8 mouse cellular contexts compared by ENCODE assay signal in genomic region chr10:75643741-75644343, GRCm38 (mm10). TPM values are rescaled to one million over a fixed set of nuclear protein-coding genes. Genes with fewer than 3 reads are reported as not detected.
A peak's percentile ranks its signal among the peaks of the same experiment; 100 is the strongest.
DNase-seq lines count a peak whose midpoint lies in the region; ATAC-seq and TF ChIP-seq lines count a peak whose summit lies in the region.

Gene Susd2, minus strand, starts transcription at chr10:75644008.

- dilution Hi-C loops in CH12.LX (cut with MboI; ENCODE audit: extremely low pct_ligation_motif_present, extremely low pct_unique_long_range_greater_than_20kb, low sequenced_read_pairs), result no loop called here

- no peak for TF ChIP-seq CTCF in CH12.LX (conservative IDR thresholded peaks at IDR 0.05 in 1 of 2, IDR thresholded peaks at IDR 0.05 in 1 of 2; ENCODE audit: low read depth in 2 of 2, low read length in 2 of 2)

- no peaks in the 10 kb centered on the region for H3K9me3 ChIP-seq in CH12.LX (replicated peaks; ENCODE audit: low read length)
- H3K9me3 ChIP-seq in hindbrain, embryonic 11.5 days (ENCODE audit: control insufficient read depth, low read length), result no peaks in the 10 kb centered on the region
- no peaks in the 10 kb centered on the region for H3K9me3 ChIP-seq in limb, embryonic 12.5 days
- no peaks in the 10 kb centered on the region for H3K9me3 ChIP-seq in midbrain, embryonic 13.5 days

- no peak for TF ChIP-seq POLR2A in CH12.LX (IDR thresholded peaks at IDR 0.05; ENCODE audit: low read depth, low read length)

- H3K4me1 ChIP-seq in CH12.LX (ENCODE audit: control insufficient read depth in 1 of 2, insufficient read depth in 2 of 2), result peaks cover 24 to 40% of the 10 kb centered on the region in 2 experiments
- peaks cover 7% of the 10 kb centered on the region for H3K4me1 ChIP-seq in hindbrain, embryonic 11.5 days (replicated peaks; ENCODE audit: control insufficient read depth, insufficient read depth, low read length)
- peaks cover 12% of the 10 kb centered on the region for H3K4me1 ChIP-seq in limb, embryonic 12.5 days (replicated peaks)
- H3K4me1 ChIP-seq in midbrain, embryonic 13.5 days (replicated peaks), result peaks cover 19% of the 10 kb centered on the region

- no peak within 1 kb of the TSS for H3K4me2 ChIP-seq in CH12.LX (ENCODE audit: insufficient read depth, low read depth, poor library complexity, severe bottlenecking)
- no peak within 1 kb of the TSS for H3K4me2 ChIP-seq in hindbrain, embryonic 11.5 days (replicated peaks; ENCODE audit: low read depth, low read length)
- peak within 1 kb of the TSS; percentile 48 for H3K4me2 ChIP-seq in limb, embryonic 12.5 days
- peak within 1 kb of the TSS; percentile 33 for H3K4me2 ChIP-seq in midbrain, embryonic 13.5 days (replicated peaks)

- in situ Hi-C loops in CH12.LX (cut with MboI; ENCODE audit: low pct_ligation_motif_present, low pct_unique_long_range_greater_than_20kb, low sequenced_read_pairs), result no loop called here

- H3K4me3 ChIP-seq in CH12.LX (replicated peaks in 1 of 3; ENCODE audit: low read depth in 2 of 3, low read length in 2 of 3, poor library complexity in 1 of 3), result no peak within 1 kb of the TSS
- H3K4me3 ChIP-seq in hindbrain, embryonic 11.5 days (ENCODE audit: low read depth, low read length), result no peak within 1 kb of the TSS
- H3K4me3 ChIP-seq in limb, embryonic 12.5 days (replicated peaks), result peak within 1 kb of the TSS; percentile 8; the same call in 1 of the 2 replicates
- H3K4me3 ChIP-seq in midbrain, embryonic 13.5 days (replicated peaks), result no peak within 1 kb of the TSS

- H3K27ac ChIP-seq in CH12.LX (ENCODE audit: insufficient read depth, low read depth), result no peak within 1 kb of the TSS
- H3K27ac ChIP-seq in hindbrain, embryonic 11.5 days (ENCODE audit: low read depth, low read length), result 0 out of 2 replicates have a peak within 1 kb of the TSS, but pooled peaks have one; percentile 24
- H3K27ac ChIP-seq in limb, embryonic 12.5 days, result peak within 1 kb of the TSS; percentile 66
- H3K27ac ChIP-seq in midbrain, embryonic 13.5 days, result peak within 1 kb of the TSS; percentile 47; the same call in 1 of the 2 replicates

- H3K79me2 ChIP-seq in CH12.LX (replicated peaks; ENCODE audit: control insufficient read depth, extremely low read depth, insufficient read depth, poor library complexity, severe bottlenecking), result no peaks in the 10 kb centered on the region

- no peaks in the 10 kb centered on the region for H3K27me3 ChIP-seq in CH12.LX (replicated peaks)
- no peaks in the 10 kb centered on the region for H3K27me3 ChIP-seq in hindbrain, embryonic 11.5 days (ENCODE audit: control insufficient read depth, insufficient read depth, low read length)
- no peaks in the 10 kb centered on the region for H3K27me3 ChIP-seq in limb, embryonic 12.5 days
- no peaks in the 10 kb centered on the region for H3K27me3 ChIP-seq in midbrain, embryonic 13.5 days

- H3K9ac ChIP-seq in CH12.LX (ENCODE audit: insufficient read depth, low read depth), result no peak within 1 kb of the TSS
- H3K9ac ChIP-seq in hindbrain, embryonic 11.5 days (ENCODE audit: low read depth, low read length), result 0 out of 2 replicates have a peak within 1 kb of the TSS, but pooled peaks have one; percentile 11
- peak within 1 kb of the TSS; percentile 40 for H3K9ac ChIP-seq in limb, embryonic 12.5 days (replicated peaks)
- H3K9ac ChIP-seq in midbrain, embryonic 13.5 days (replicated peaks), result 0 out of 2 replicates have a peak within 1 kb of the TSS, but pooled peaks have one; percentile 39

- H3K36me3 ChIP-seq in CH12.LX (replicated peaks in 1 of 2; ENCODE audit: control insufficient read depth in 1 of 2, insufficient read depth in 1 of 2, low read length in 1 of 2), result peaks cover 36 to 65% of the 10 kb centered on the region in 2 experiments
- H3K36me3 ChIP-seq in hindbrain, embryonic 11.5 days (ENCODE audit: control insufficient read depth, insufficient read depth, low read length), result no peaks in the 10 kb centered on the region
- H3K36me3 ChIP-seq in limb, embryonic 12.5 days, result peaks cover 33% of the 10 kb centered on the region
- peaks cover 39% of the 10 kb centered on the region for H3K36me3 ChIP-seq in midbrain, embryonic 13.5 days

- TF ChIP-seq RAD21 in CH12.LX (IDR thresholded peaks at IDR 0.05; ENCODE audit: low read depth, low read length), result no peak

- WGBS in hindbrain, embryonic 11.5 days, result 2% methylated on average over 11 of the region's 11 CpGs
- WGBS in limb, embryonic 12.5 days, result 3% methylated on average over 11 of the region's 11 CpGs
- WGBS in midbrain, embryonic 13.5 days, result 2% methylated on average over 10 of the region's 11 CpGs

- DNase-seq in CH12.LX (ENCODE audit: extremely low read depth) (peak; percentile 72), ZHBTc4 (ENCODE audit: low read depth, low spot score) (peak; percentile 93)
- DNase-seq in embryo, embryonic 11.5 days (ENCODE audit: low read depth, low spot score), result peak; percentile 42
- DNase-seq in hindbrain, embryonic 11.5 days (ENCODE audit: low spot score), result peak; percentile 70
- DNase-seq in testis, postnatal 14 days (ENCODE audit: low spot score), result peak; percentile 41
- no peak for DNase-seq in left cerebral cortex, adult 11 months (ENCODE audit: low spot score)

- peak; percentile 67 for ATAC-seq in hindbrain, embryonic 11.5 days (ENCODE audit: low FRiP score)
- ATAC-seq in limb, embryonic 12.5 days (ENCODE audit: insufficient number of reproducible peaks, insufficient read depth, low FRiP score, low TSS enrichment, low read depth), result 0 out of 2 replicates have a peak, but pooled peaks have one; percentile 9
- ATAC-seq in midbrain, embryonic 13.5 days, result peak; percentile 78

- no peak for TF ChIP-seq EP300 in CH12.LX (IDR thresholded peaks at IDR 0.05; ENCODE audit: low read length)

TF ChIP-seq in CH12.LX, 34 proteins besides CTCF, POLR2A, EP300 and RAD21:
- TF ChIP-seq TCF12 (IDR thresholded peaks at IDR 0.05; ENCODE audit: low read depth, low read length) (no peak), ZNF384 (IDR thresholded peaks at IDR 0.05; ENCODE audit: low read depth, low read length) (no peak), MAFK (IDR thresholded peaks at IDR 0.05; ENCODE audit: insufficient replicate concordance, low read length) (0 out of 2 replicates have a peak, but pooled peaks have one; percentile 15), USF2 (conservative IDR thresholded peaks at IDR 0.05; ENCODE audit: low read depth, low read length) (no peak), USF1 (IDR thresholded peaks at IDR 0.05; ENCODE audit: low read depth, low read length) (no peak)

RNA-seq across cellular contexts. Expression of gene Susd2, which starts in this region (rescaled TPM):
- 0.51 and 0.63 TPM in 2 replicates for total RNA-seq in CH12.LX (2012; rRNA removed)
- total RNA-seq in CH12.LX (2014; rRNA removed), result 0.66 and 0.70 TPM in 2 replicates
- polyA plus RNA-seq in CH12.LX (2012; ENCODE audit: insufficient read length, low read depth), result 2.9 and 3.0 TPM in 2 replicates
- polyA plus RNA-seq in hindbrain, embryonic 11.5 days (2014; fragmentation: Nextera tagmentation; extraction: Ambion mirVana), result 2.1 and 2.7 TPM in 2 replicates
- polyA plus RNA-seq in limb, embryonic 12.5 days (2016; fragmentation: Nextera tagmentation; extraction: Ambion mirVana), result 1.5 and 2.2 TPM in 2 replicates
- 2.0 and 2.3 TPM in 2 replicates for polyA plus RNA-seq in midbrain, embryonic 13.5 days (2015; fragmentation: Nextera tagmentation; extraction: Ambion mirVana)

Comparison
In these comparisons a context has a peak if more than half of its experiments do, and no peak if none do; other contexts are left out.
1. H3K4me2 ChIP-seq: peak in limb, embryonic 12.5 days (single experiment) and midbrain, embryonic 13.5 days (single experiment); none in CH12.LX (single experiment) and hindbrain, embryonic 11.5 days (single experiment).
2. ATAC-seq: peak in every context shown above with its lines; median percentile 78 in midbrain, embryonic 13.5 days; 67 in hindbrain, embryonic 11.5 days; 9 in limb, embryonic 12.5 days.